Mouse (Mus musculus) testis, adult 2 months (tissue): Measurements from ENCODE around the gene Psen2. TPM values are rescaled to one million over a fixed set of nuclear protein-coding genes. Genes with fewer than 3 reads are reported as not detected.

Source experiments
- H3K27ac ChIP-seq: fragments of 200-500 bp; 2 replicates; pipeline ENCODE4 v1.5.1; 2012; ENCODE audit warnings: low read depth, low read length; ENCODE audit not compliant: control insufficient read depth, insufficient read depth
- H3K27me3 ChIP-seq: fragments of 200-500 bp; 2 replicates; pipeline ENCODE4 v1.6.1; 2012; ENCODE audit warnings: mild to moderate bottlenecking, low read length, moderate library complexity; ENCODE audit not compliant: control insufficient read depth, insufficient read depth
- H3K36me3 ChIP-seq: fragments of 200-500 bp; 2 replicates; pipeline ENCODE4 v1.6.1; 2012; ENCODE audit warnings: mild to moderate bottlenecking, low read length; ENCODE audit not compliant: control insufficient read depth, insufficient read depth
- H3K4me1 ChIP-seq: fragments of 200-500 bp; 2 replicates; pipeline ENCODE4 v1.6.1; 2012; ENCODE audit warnings: low read length; ENCODE audit not compliant: control insufficient read depth, insufficient read depth
- H3K4me3 ChIP-seq: fragments of 200-500 bp; 2 replicates; pipeline ENCODE4 v1.5.1; 2012; ENCODE audit warnings: low read depth, mild to moderate bottlenecking, low read length, moderate library complexity, mixed read lengths; ENCODE audit not compliant: control insufficient read depth
- CTCF ChIP-seq: fragments of 200-500 bp; IDR thresholded peaks from 2 replicates; pipeline ENCODE4 v1.5.1; 2012; ENCODE audit warnings: low read depth, mild to moderate bottlenecking, inconsistent platforms, low read length, moderate library complexity; ENCODE audit not compliant: control insufficient read depth, insufficient read depth, insufficient replicate concordance
- POLR2A ChIP-seq: fragments of 200-500 bp; IDR thresholded peaks from 2 replicates; pipeline ENCODE4 v1.6.1; 2012; ENCODE audit warnings: low read depth, mild to moderate bottlenecking, inconsistent platforms, low read length, moderate library complexity; ENCODE audit not compliant: control insufficient read depth
- polyA plus RNA-seq: library from polyadenylated mRNA; depleted of rRNA; stranded (reverse); fragments of >200 nt; gene quantifications from 2 replicates; pipeline ENCODE4 v1.2.3, GENCODE M21; 2012

Psen2 gene
- polyA plus RNA-seq, 1 experiment: 8.8 TPM

DNA sequence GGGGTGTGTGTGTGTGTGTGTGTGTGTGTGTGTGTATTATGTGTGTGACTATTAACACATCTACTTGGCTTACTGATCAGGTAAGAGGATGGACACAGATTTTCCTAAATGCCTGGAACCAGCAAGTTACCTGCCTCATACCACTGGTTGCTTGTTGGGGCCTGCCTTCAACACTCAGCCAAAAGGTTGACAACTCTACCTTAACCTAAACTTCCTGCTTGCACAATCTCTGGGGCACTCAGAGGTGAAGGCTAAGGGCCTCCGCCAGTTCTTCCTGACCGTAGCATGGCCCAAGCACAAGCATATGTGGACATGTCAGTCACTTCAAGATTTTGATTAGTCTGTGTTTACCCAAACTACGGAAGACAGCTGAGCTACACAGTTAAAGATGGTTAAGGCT is 65.3 kb downstream of the Psen2 start:
- no peak overlapping the region for H3K27ac ChIP-seq
- H3K36me3 ChIP-seq: no peaks in the 10 kb centered on the region
- no peaks in the 10 kb centered on the region for H3K27me3 ChIP-seq
- H3K4me1 ChIP-seq: peaks cover 11% of the 10 kb centered on the region
- no peak overlapping the region for H3K4me3 ChIP-seq
- TF ChIP-seq CTCF: no peak
- TF ChIP-seq POLR2A: no peak

DNA sequence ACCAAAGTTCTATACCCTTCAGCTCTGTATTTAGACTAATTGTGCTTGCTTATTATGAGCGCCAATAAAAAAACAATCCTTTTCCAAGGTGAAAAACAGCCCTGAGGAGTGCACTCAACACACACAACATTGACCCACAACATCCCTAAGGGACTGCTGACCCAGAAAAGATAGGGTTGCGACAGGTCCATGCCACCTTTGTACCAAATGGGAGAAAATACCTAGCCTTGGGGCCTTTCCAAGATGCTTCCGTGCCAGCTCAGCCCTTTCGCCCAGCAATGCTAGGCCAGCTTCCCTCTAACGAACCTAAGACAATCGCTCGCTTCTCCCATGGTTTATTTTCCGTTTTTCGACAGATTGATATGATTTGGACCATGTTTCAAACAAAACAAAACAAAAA is 66.7 kb downstream of the Psen2 start:
- peak overlapping the region; percentile 82; the same call in 1 of the 2 replicates for H3K4me3 ChIP-seq
- TF ChIP-seq CTCF (no peak), POLR2A (no peak)
- H3K27ac ChIP-seq: peak overlapping the region; percentile 85
- H3K36me3 ChIP-seq: no peaks in the 10 kb centered on the region
- no peaks in the 10 kb centered on the region for H3K27me3 ChIP-seq
- peaks cover 11% of the 10 kb centered on the region for H3K4me1 ChIP-seq

DNA sequence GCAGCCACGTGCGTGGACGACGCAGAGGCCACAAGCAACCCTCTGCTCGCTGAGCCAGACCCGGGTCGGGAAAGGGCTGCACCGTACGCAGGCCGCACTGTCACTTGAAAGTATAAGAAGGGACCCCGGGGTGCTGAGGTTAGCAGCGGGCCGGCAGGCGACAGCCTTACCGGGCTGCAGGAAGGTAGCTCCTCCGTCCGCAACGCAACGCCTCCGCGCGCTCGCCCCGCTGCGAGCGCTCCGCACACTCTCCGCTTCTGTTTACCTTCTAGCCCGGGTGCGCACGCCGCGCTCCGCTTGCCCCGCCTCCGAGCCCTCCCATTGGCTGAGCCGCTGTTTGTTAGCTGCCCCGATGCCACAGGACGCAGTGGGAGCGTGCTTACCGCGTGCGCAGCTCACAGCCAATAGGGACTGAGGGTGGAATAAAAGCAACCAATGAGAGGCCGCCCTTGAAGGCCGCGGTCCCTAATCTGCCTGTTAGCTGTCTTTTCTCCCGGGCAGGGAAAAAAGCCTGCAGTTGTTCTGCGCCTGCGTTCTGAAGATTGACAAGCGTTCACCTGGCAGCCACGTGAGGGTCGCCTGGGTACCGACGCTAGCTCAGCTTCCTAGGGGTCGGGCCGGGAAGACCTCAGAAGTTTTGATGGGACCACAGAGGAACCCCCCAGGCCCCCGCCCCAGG is 67.4 kb downstream of the Psen2 start:
- Histone ChIP-seq H3K27ac (peak overlapping the region; percentile 85), H3K36me3 (no peaks in the 10 kb centered on the region), H3K4me3 (peak overlapping the region; percentile 94), H3K4me1 (peaks cover 11% of the 10 kb centered on the region), H3K27me3 (no peaks in the 10 kb centered on the region)
- TF ChIP-seq CTCF (0 out of 2 replicates have a peak, but pooled peaks have one; percentile 0), POLR2A (peak; percentile 89)

DNA sequence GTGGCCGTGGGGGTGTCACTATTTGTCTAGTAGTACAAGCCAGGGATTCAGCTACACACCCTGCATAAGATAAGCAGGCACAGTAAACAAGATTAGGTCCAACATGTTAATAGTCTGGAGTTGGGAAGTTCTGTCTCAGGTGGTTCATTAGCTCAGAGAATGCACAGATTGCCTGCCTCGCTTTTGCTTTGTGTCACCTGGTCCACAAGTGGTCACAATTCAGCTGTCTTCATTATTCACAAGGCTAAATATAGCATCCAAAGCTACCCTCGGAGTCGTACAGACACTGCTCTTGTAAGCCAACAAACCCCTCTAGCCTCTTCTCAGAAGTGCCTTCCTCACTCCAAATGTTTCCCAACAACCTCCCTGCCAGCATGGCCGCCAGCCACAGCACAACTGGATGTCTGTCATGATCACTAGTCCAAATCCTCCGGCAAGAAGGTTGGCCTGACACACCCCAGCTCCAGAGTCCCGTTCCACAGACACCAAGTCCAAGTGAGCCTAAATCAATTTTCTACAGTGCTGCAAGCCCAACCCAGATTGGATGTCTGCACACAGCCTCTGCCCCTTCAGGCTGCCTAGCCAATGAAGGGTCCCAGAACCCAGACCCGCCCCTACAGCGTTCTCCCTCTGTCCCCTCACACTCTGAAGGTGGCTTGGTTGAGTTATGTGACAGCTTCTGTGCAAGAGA is 68.3 kb downstream of the Psen2 start:
- H3K4me1 ChIP-seq: peaks cover 11% of the 10 kb centered on the region
- peak overlapping the region; percentile 94 for H3K4me3 ChIP-seq
- no peaks in the 10 kb centered on the region for H3K36me3 ChIP-seq
- no peaks in the 10 kb centered on the region for H3K27me3 ChIP-seq
- TF ChIP-seq CTCF: no peak
- no peak for TF ChIP-seq POLR2A
- peak overlapping the region; percentile 30 for H3K27ac ChIP-seq

DNA sequence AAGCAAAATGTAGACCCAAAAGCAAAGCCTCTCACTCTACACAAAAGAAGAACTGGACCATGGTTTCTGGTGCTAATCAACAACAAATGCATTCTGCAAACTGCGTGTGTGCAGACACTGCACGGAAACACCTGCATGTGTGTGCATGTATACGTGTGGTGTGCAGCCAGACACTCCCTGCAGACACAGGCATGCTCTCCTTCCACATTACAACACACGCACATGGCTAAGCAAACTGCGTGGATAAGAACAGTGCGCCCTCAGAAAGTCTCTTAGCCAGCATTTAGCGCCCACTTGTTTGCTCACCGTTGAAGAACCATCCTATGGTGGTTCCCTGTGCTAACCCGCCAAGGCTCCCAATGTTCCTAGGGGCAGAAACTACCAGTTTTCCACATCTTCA is 69.2 kb downstream of the Psen2 start:
- H3K27me3 ChIP-seq: no peaks in the 10 kb centered on the region
- no peak overlapping the region for H3K27ac ChIP-seq
- peaks cover 11% of the 10 kb centered on the region for H3K4me1 ChIP-seq
- H3K36me3 ChIP-seq: no peaks in the 10 kb centered on the region
- no peak overlapping the region for H3K4me3 ChIP-seq
- TF ChIP-seq POLR2A (no peak), CTCF (no peak)

DNA sequence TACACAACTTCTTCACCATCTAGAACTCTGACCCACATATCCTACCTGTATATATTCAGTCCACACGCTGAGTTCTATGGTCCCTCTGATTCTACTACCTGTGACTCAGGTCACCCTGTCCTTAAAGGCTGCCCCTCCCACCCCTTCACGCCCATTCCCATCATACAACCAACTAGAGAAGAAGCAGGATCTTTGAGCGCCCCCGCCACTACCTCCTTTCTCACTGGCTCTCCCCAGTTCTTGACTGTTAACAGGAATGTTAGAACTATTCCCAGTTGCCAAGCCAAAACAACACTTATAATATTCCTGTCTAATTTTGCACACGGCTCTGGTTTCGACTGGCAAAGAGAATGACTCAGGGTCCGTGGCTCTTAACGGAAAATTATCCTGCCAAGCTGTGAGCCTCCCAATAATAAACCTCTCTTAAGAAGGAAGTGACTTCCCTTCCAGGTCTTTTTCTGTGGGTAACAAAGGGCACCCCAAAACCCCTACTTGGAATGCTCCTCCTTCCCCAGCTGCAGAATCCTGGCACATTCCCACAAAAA is 69.8 kb downstream of the Psen2 start:
- Histone ChIP-seq H3K27ac (no peak overlapping the region), H3K36me3 (no peaks in the 10 kb centered on the region), H3K27me3 (no peaks in the 10 kb centered on the region), H3K4me3 (no peak overlapping the region), H3K4me1 (peaks cover 11% of the 10 kb centered on the region)
- no peak for TF ChIP-seq POLR2A

DNA sequence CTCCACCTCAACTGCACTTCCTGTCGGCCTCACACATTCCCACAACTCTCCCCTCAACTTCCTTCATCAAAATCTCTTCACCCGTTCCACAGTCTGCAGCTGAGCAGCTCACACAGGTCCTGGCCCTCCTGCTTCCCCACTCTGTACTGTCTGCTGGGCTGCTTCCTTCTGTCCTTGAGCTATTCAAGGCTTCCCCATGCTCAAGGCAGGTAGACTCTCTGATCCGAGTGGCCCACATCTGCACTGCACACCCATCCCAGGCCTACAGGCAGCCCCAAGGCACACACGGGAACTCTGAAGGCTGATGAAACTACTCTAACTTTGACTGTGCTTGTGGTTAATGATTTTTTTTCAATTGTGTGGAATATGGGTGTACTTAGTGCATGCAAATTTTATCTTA is 70.4 kb downstream of the Psen2 start:
- no peak for TF ChIP-seq POLR2A
- no peak for TF ChIP-seq CTCF
- Histone ChIP-seq H3K27ac (no peak overlapping the region), H3K36me3 (no peaks in the 10 kb centered on the region), H3K4me3 (no peak overlapping the region), H3K4me1 (peaks cover 11% of the 10 kb centered on the region), H3K27me3 (no peaks in the 10 kb centered on the region)
